Mouse (Mus musculus) stomach, postnatal 0 days (tissue): ENCODE data around the gene Rae1. TPM values are rescaled to one million over a fixed set of nuclear protein-coding genes. Genes with fewer than 3 reads are reported as not detected.

ENCODE experiments used
- ATAC-seq: fragments of 200-750 bp; cut with Nextera tagmentation; 2 replicates; pipeline ENCODE4 v1.8.0; 2017; ENCODE audit not compliant: low FRiP score, low TSS enrichment
- DNase-seq: peaks from one replicate; pipeline ENCODE4 v3.0.0-alpha.2; 2016; ENCODE audit warnings: low spot score
- H3K27ac ChIP-seq: fragments of 300-500 bp; sonication (generic); replicated peaks from 2 replicates; pipeline ENCODE4 v1.5.1; 2014; ENCODE audit warnings: mild to moderate bottlenecking, control low read depth
- H3K27me3 ChIP-seq: fragments of 300-500 bp; sonication (generic); 2 replicates; pipeline ENCODE4 v1.6.1; 2014; ENCODE audit warnings: low read length; ENCODE audit not compliant: control insufficient read depth, insufficient read depth
- H3K36me3 ChIP-seq: fragments of 300-500 bp; sonication (generic); 2 replicates; pipeline ENCODE4 v1.6.1; 2014; ENCODE audit warnings: low read length, mixed read lengths; ENCODE audit not compliant: control insufficient read depth, insufficient read depth
- H3K4me1 ChIP-seq: fragments of 300-500 bp; sonication (generic); replicated peaks from 2 replicates; pipeline ENCODE4 v1.6.1; 2014; ENCODE audit warnings: antibody characterized with exemption; ENCODE audit not compliant: control insufficient read depth, insufficient read depth
- H3K4me2 ChIP-seq: fragments of 300-500 bp; sonication (generic); replicated peaks from 2 replicates; pipeline ENCODE4 v1.6.1; 2014; ENCODE audit warnings: low read depth, mild to moderate bottlenecking, control low read depth, moderate library complexity
- H3K4me3 ChIP-seq: fragments of 300-500 bp; sonication (generic); 2 replicates; pipeline ENCODE4 v1.5.1; 2014; ENCODE audit warnings: low read depth, low read length, control low read depth
- H3K9ac ChIP-seq: fragments of 300-500 bp; sonication (generic); 2 replicates; pipeline ENCODE4 v1.6.1; 2014; ENCODE audit warnings: mild to moderate bottlenecking, low read length, control low read depth, mixed read lengths
- H3K9me3 ChIP-seq: fragments of 300-500 bp; sonication (generic); 2 replicates; pipeline ENCODE4 v1.6.1; 2016; ENCODE audit warnings: low read length; ENCODE audit not compliant: control insufficient read depth
- CTCF ChIP-seq: IDR thresholded peaks from 2 replicates; pipeline ENCODE4 v1.5.1; 2016; ENCODE audit warnings: antibody characterized with exemption, low read depth, mild to moderate bottlenecking, moderate library complexity
- EP300 ChIP-seq: optimal IDR thresholded peaks from 2 replicates; pipeline ENCODE3; 2016; ENCODE audit warnings: antibody characterized with exemption
- WGBS: fragments of 180-500 bp; shearing (Covaris S2); extraction: QIAGEN DNeasy Blood & Tissue Kit; methylation state at CpG from one replicate; pipeline ENCODE4 v1.1.7; 2014; 5-methylcytosine and 5-hydroxymethylcytosine counted together
- polyA plus RNA-seq: library from polyadenylated mRNA; unstranded; fragments of >200 nt; fragmentation: Nextera tagmentation; extraction: Ambion mirVana; gene quantifications from 2 replicates; pipeline ENCODE4 v1.2.1, GENCODE M21; 2015

Rae1 gene
- polyA plus RNA-seq, 1 experiment from 2014 or later: 68.7 TPM

DNA sequence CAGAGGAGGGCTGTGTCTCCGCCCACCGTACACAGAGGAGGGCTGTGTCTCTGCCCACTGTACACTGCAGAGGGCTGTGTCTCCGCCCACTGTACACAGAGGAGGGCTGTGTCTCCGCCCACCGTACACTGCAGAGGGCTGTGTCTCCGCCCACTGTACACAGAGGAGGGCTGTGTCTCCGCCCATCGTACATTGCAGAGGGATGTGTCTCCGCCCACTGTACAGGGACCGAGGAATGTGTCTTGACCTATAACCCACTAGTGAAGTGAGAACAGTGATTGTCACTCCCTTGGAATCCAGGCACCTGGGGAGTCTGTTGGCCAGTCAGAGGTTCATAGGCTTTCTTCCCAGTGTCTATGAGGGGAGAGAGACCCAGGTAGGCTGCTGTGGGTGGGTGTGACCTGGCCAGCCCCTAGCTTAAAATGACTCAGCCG lies 57.0 kb downstream of the Rae1 start:
- TF ChIP-seq EP300: no peak
- TF ChIP-seq CTCF: no peak
- WGBS: 43% methylated on average over 11 of the region's 11 CpGs

DNA sequence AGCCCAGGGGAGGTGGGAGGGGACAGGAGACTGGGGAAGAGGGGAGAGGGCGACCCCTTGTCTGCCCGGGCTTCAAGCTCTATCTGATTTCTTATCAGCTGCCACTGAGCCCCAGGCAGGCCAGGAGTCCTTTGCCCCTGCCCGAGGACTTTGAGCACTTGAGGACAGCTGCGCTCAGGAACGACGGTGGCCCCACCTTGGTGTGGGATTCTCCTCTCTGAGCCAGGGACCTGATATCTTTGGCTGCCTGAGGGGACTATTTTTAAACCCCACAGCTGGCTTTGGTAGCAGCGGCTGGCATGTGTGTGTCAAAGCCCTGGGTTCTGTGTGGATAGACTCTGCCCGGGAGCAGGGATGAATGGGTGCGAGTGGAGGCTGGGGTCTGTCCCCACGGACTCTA lies 57.7 kb downstream of the Rae1 start:
- H3K4me1 ChIP-seq: no peaks in the 10 kb centered on the region
- no peak overlapping the region for H3K9ac ChIP-seq
- no peaks in the 10 kb centered on the region for H3K36me3 ChIP-seq
- H3K27me3 ChIP-seq: no peaks in the 10 kb centered on the region
- TF ChIP-seq CTCF (no peak), EP300 (no peak)
- ATAC-seq (no peak), DNase-seq (no peak)
- no peak overlapping the region for H3K4me2 ChIP-seq
- 38% methylated on average over 10 of the region's 10 CpGs for WGBS
- H3K9me3 ChIP-seq: no peaks in the 10 kb centered on the region
- H3K4me3 ChIP-seq: no peak overlapping the region
- no peak overlapping the region for H3K27ac ChIP-seq

More for the DNA sequence above, 57.0 kb downstream of the Rae1 start:
- H3K4me3 ChIP-seq: no peak overlapping the region
- H3K4me2 ChIP-seq: no peak overlapping the region
- H3K9me3 ChIP-seq: no peaks in the 10 kb centered on the region
- DNase-seq (peak; percentile 82), ATAC-seq (peak; percentile 80)
- H3K27me3 ChIP-seq: no peaks in the 10 kb centered on the region
- no peaks in the 10 kb centered on the region for H3K4me1 ChIP-seq
- no peak overlapping the region for H3K9ac ChIP-seq
- no peaks in the 10 kb centered on the region for H3K36me3 ChIP-seq
- no peak overlapping the region; the same call in 1 of the 2 replicates for H3K27ac ChIP-seq

DNA sequence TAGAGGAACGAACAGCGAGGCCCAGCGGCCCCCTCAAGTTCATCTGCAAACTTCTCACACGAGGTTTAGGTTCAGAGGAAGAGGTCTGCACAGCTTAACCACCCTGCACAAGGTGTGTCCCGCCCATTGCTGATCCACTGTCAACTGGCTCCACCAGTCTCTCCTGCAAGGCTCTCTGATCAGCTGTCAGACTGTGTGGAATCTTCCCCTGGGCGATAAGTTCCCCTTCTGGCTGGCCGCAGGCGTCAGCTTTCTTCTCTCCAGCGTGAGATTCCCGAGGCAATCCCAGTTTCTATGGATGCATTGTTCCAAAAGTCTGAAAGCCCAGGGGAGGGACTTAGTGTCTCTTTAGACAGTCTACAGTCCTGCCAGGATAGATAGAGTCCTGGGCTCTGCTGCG lies 58.3 kb downstream of the Rae1 start:
- Histone ChIP-seq H3K27ac (no peak overlapping the region), H3K4me2 (no peak overlapping the region), H3K9ac (no peak overlapping the region), H3K9me3 (no peaks in the 10 kb centered on the region), H3K27me3 (no peaks in the 10 kb centered on the region), H3K4me3 (no peak overlapping the region), H3K4me1 (no peaks in the 10 kb centered on the region), H3K36me3 (no peaks in the 10 kb centered on the region)
- TF ChIP-seq EP300 (no peak), CTCF (0 out of 2 replicates have a peak, but pooled peaks have one; percentile 4)
- 50% methylated on average over 11 of the region's 11 CpGs for WGBS
- DNase-seq: no peak
- no peak for ATAC-seq

DNA sequence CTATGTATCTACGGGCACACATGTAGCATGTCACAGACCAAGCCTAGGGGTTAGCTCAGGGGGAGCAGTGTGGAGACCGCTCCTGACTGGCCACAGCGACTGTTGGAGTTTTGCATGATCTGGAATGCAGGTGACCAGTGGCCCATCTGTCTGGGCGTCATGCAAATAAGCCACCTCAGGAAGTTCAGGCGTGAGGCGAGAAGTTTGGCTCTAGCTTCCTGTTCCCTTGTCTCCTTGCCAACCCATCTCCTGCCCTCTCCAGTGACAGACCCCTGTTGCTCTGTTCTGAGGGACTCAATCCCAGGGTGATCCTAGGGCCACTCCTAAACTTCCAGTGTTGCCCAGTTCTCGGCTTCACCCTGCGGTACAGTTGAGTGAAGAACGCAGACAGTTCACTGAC lies 60.5 kb downstream of the Rae1 start:
- no peak overlapping the region for H3K4me3 ChIP-seq
- DNase-seq (no peak), ATAC-seq (no peak)
- no peaks in the 10 kb centered on the region for H3K4me1 ChIP-seq
- WGBS: 68% methylated on average over 9 of the region's 9 CpGs
- no peak overlapping the region for H3K4me2 ChIP-seq
- no peaks in the 10 kb centered on the region for H3K9me3 ChIP-seq
- TF ChIP-seq EP300: no peak
- TF ChIP-seq CTCF: no peak
- no peak overlapping the region for H3K9ac ChIP-seq
- no peaks in the 10 kb centered on the region for H3K27me3 ChIP-seq
- no peaks in the 10 kb centered on the region for H3K36me3 ChIP-seq
- no peak overlapping the region for H3K27ac ChIP-seq

DNA sequence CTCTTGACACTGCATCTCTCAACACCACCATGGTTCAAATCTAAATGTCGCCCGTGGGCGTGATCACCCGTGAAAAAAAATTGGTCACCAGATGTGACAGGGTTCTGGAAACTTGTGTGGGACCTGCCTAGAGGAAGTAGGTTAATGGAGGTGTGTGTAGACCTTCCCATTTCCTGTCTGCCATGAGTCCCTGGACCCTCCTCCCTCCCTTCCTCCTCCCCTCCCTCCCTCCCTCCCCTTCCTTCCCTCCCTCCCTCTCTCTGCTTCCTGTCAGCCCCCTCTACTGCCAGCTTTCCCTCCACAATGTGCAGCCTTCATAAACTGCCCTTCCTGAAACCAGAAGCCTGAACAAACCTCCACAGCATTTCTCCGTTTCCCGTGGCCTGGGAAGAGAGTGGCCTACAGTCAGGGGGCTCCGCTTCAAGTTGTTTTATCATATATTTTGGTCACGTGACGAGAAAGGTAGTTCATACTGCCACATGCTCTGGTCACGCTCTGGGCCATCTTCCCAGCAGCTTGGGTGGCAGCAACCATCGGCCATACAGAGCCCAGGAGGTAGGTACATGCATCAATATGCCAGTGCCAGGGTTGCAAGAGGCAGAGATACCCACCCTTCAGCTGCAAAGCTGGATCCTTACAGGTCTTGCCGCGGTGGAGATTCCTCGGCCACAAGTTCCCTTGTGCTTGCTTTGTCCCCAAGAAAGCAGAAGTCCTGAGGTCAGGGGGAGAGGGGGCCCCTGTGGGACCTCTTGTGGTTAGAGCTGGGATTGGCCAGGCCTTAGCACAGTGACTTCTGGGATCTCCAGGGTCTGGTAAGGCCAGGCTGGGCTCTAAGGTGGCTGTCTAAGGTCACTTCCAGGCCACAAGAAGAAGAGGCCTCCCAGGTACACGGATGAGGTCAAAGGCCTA lies 61.8 kb downstream of the Rae1 start:
- H3K27me3 ChIP-seq: no peaks in the 10 kb centered on the region
- H3K27ac ChIP-seq: no peak overlapping the region
- H3K4me1 ChIP-seq: no peaks in the 10 kb centered on the region
- TF ChIP-seq EP300: no peak
- peak; percentile 38 for TF ChIP-seq CTCF
- DNase-seq: no peak
- no peak overlapping the region for H3K4me2 ChIP-seq
- WGBS: 69% methylated on average over 15 of the region's 15 CpGs
- H3K9ac ChIP-seq: no peak overlapping the region
- ATAC-seq: 0 out of 2 replicates have a peak, but pooled peaks have one; percentile 4
- no peaks in the 10 kb centered on the region for H3K36me3 ChIP-seq
- no peaks in the 10 kb centered on the region for H3K9me3 ChIP-seq
- H3K4me3 ChIP-seq: no peak overlapping the region

DNA sequence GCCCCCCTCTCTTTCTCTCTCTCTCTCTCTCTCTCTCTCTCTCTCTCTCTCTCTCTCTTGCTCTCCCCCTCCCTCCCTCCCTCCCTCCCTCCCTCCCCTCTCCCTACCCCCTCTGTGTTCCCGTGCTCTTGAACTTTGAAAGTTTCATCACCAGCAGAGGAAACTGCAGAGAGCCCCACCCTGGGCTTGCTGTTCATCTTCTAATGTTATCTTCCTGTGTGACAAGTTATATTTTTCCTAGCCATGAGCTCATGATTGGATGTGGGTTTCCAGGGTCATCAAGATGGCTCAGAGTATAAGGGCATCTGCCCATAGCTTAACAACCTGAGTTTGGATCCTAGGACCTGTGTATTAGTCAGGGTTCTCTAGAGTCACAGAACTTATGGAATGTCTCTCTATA lies 63.3 kb downstream of the Rae1 start:
- no peak overlapping the region for H3K27ac ChIP-seq
- no peaks in the 10 kb centered on the region for H3K36me3 ChIP-seq
- WGBS: no CpG with 5 or more reads among the region's 1 CpGs
- H3K27me3 ChIP-seq: no peaks in the 10 kb centered on the region
- TF ChIP-seq CTCF (no peak), EP300 (no peak)
- no peak overlapping the region for H3K4me3 ChIP-seq
- DNase-seq: no peak
- H3K4me2 ChIP-seq: no peak overlapping the region
- H3K4me1 ChIP-seq: no peaks in the 10 kb centered on the region
- no peaks in the 10 kb centered on the region for H3K9me3 ChIP-seq
- no peak overlapping the region for H3K9ac ChIP-seq
- ATAC-seq: no peak
